Mouse (Mus musculus) intestine, postnatal 0 days (tissue): Measurements from ENCODE around the gene Cdk9. TPM values are rescaled to one million over a fixed set of nuclear protein-coding genes. Genes with fewer than 3 reads are reported as not detected.

Experiments used
- ATAC-seq: fragments of 200-750 bp; cut with Nextera tagmentation; 2 replicates; pipeline ENCODE4 v1.8.0; 2017; ENCODE audit warnings: mild to moderate bottlenecking, moderate TSS enrichment, moderate library complexity
- H3K27ac ChIP-seq: fragments of 300-500 bp; sonication (generic); 2 replicates; pipeline ENCODE4 v1.5.1; 2014; ENCODE audit warnings: mild to moderate bottlenecking, low read depth, low read length, moderate library complexity
- H3K27me3 ChIP-seq: fragments of 300-500 bp; sonication (generic); replicated peaks from 2 replicates; pipeline ENCODE4 v1.6.1; 2014; ENCODE audit warnings: low read length, mixed read lengths; ENCODE audit not compliant: control insufficient read depth, insufficient read depth
- H3K36me3 ChIP-seq: fragments of 300-500 bp; sonication (generic); 2 replicates; pipeline ENCODE4 v1.6.1; 2014; ENCODE audit warnings: mild to moderate bottlenecking, moderate library complexity; ENCODE audit not compliant: control insufficient read depth, insufficient read depth
- H3K4me1 ChIP-seq: fragments of 300-500 bp; sonication (generic); replicated peaks from 2 replicates; pipeline ENCODE4 v1.6.1; 2014; ENCODE audit warnings: antibody characterized with exemption, low read length, mixed read lengths; ENCODE audit not compliant: control insufficient read depth, insufficient read depth
- H3K4me2 ChIP-seq: fragments of 300-500 bp; sonication (generic); replicated peaks from 2 replicates; pipeline ENCODE4 v1.6.1; 2014; ENCODE audit warnings: low read depth, mild to moderate bottlenecking, moderate library complexity
- H3K4me3 ChIP-seq: fragments of 300-500 bp; sonication (generic); 2 replicates; pipeline ENCODE4 v1.5.1; 2014; ENCODE audit warnings: low read depth, low read length
- H3K9ac ChIP-seq: fragments of 300-500 bp; sonication (generic); 2 replicates; pipeline ENCODE4 v1.6.1; 2014; ENCODE audit warnings: mild to moderate bottlenecking, low read depth, low read length
- H3K9me3 ChIP-seq: fragments of 300-500 bp; sonication (generic); 2 replicates; pipeline ENCODE4 v1.6.1; 2016; ENCODE audit warnings: mixed run types; ENCODE audit not compliant: control insufficient read depth
- CTCF ChIP-seq: sonication (generic); IDR thresholded peaks from 2 replicates; pipeline ENCODE4 v1.5.1; 2016; ENCODE audit warnings: low read depth, mild to moderate bottlenecking, control low read depth, antibody characterized with exemption, moderate library complexity
- WGBS: fragments of 180-500 bp; shearing (Covaris S2); extraction: QIAGEN DNeasy Blood & Tissue Kit; methylation state at CpG from one replicate; pipeline ENCODE4 v1.1.7; 2014; 5-methylcytosine and 5-hydroxymethylcytosine counted together
- polyA plus RNA-seq: library from polyadenylated mRNA; unstranded; fragments of >200 nt; fragmentation: Nextera tagmentation; extraction: Ambion mirVana; gene quantifications from 2 replicates; pipeline ENCODE4 v1.2.1, GENCODE M21; 2015

Cdk9 gene
- polyA plus RNA-seq, 1 experiment from 2014 or later = 54.0 TPM

- H3K36me3 ChIP-seq = peaks cover 61% of the 10 kb centered on the region
- no peaks in the 10 kb centered on the region for H3K27me3 ChIP-seq
- no peak for TF ChIP-seq CTCF
- H3K9me3 ChIP-seq = no peaks in the 10 kb centered on the region
- H3K9ac ChIP-seq = no peak overlapping the region
- WGBS = 62% methylated on average over 19 of the region's 19 CpGs
- peaks cover 9% of the 10 kb centered on the region for H3K4me1 ChIP-seq
- 0 out of 2 replicates have a peak overlapping the region, but pooled peaks have one; percentile 9 for H3K4me2 ChIP-seq
- no peak overlapping the region for H3K4me3 ChIP-seq
- ATAC-seq = peak; percentile 70
- no peak overlapping the region; the same call in 1 of the 2 replicates for H3K27ac ChIP-seq
Observed at GRCm38 (mm10) chr2:32680961-32681650, 31.8 kb downstream of the Cdk9 start.

GRCm38 (mm10) chr2:32680051-32680451 is 32.8 kb downstream of the Cdk9 start:
- H3K9ac ChIP-seq = peak overlapping the region; percentile 11; the same call in 1 of the 2 replicates
- H3K36me3 ChIP-seq = peaks cover 51% of the 10 kb centered on the region
- no peak overlapping the region for H3K4me3 ChIP-seq
- H3K4me1 ChIP-seq = peaks cover 9% of the 10 kb centered on the region
- ATAC-seq = peak; percentile 26; the same call in 1 of the 2 replicates
- H3K9me3 ChIP-seq = no peaks in the 10 kb centered on the region
- no peak overlapping the region for H3K4me2 ChIP-seq
- no peaks in the 10 kb centered on the region for H3K27me3 ChIP-seq
- 37% methylated on average over 7 of the region's 7 CpGs for WGBS
- TF ChIP-seq CTCF = no peak
- H3K27ac ChIP-seq = peak overlapping the region; percentile 21; the same call in 1 of the 2 replicates

- ATAC-seq = no peak
- no peak overlapping the region; the same call in 1 of the 2 replicates for H3K27ac ChIP-seq
- H3K4me1 ChIP-seq = peaks cover 9% of the 10 kb centered on the region
- no peak overlapping the region for H3K4me3 ChIP-seq
- no peak overlapping the region for H3K9ac ChIP-seq
- H3K9me3 ChIP-seq = no peaks in the 10 kb centered on the region
- no peak for TF ChIP-seq CTCF
- peaks cover 36% of the 10 kb centered on the region for H3K36me3 ChIP-seq
- 83% methylated on average over 7 of the region's 7 CpGs for WGBS
- no peak overlapping the region for H3K4me2 ChIP-seq
- no peaks in the 10 kb centered on the region for H3K27me3 ChIP-seq
Observed at GRCm38 (mm10) chr2:32677683-32678082, 35.2 kb downstream of the Cdk9 start.

- WGBS = 92% methylated on average over 3 of the region's 3 CpGs
- Histone ChIP-seq H3K4me2 (no peak overlapping the region), H3K9ac (no peak overlapping the region), H3K27me3 (no peaks in the 10 kb centered on the region), H3K27ac (no peak overlapping the region), H3K9me3 (no peaks in the 10 kb centered on the region), H3K36me3 (peaks cover 32% of the 10 kb centered on the region; the same call in 1 of the 2 replicates), H3K4me1 (peaks cover 9% of the 10 kb centered on the region), H3K4me3 (no peak overlapping the region)
- ATAC-seq = no peak
- peak; percentile 50 for TF ChIP-seq CTCF
Observed at GRCm38 (mm10) chr2:32676821-32677220, 36.1 kb downstream of the Cdk9 start.

GRCm38 (mm10) chr2:32673176-32673917 is 39.5 kb downstream of the Cdk9 start:
- Histone ChIP-seq H3K27me3 (no peaks in the 10 kb centered on the region), H3K4me1 (no peaks in the 10 kb centered on the region), H3K36me3 (peaks cover 26% of the 10 kb centered on the region; the same call in 1 of the 2 replicates), H3K9me3 (no peaks in the 10 kb centered on the region), H3K27ac (peak overlapping the region; percentile 87), H3K4me2 (peak overlapping the region; percentile 40), H3K9ac (no peak overlapping the region), H3K4me3 (no peak overlapping the region)
- peak; percentile 93 for ATAC-seq
- no peak for TF ChIP-seq CTCF
- 41% methylated on average over 16 of the region's 16 CpGs for WGBS

- Histone ChIP-seq H3K4me2 (peak overlapping the region; percentile 40; the same call in 1 of the 2 replicates), H3K4me3 (no peak overlapping the region), H3K4me1 (no peaks in the 10 kb centered on the region), H3K9ac (no peak overlapping the region), H3K27ac (peak overlapping the region; percentile 87), H3K36me3 (peaks cover 26% of the 10 kb centered on the region; the same call in 1 of the 2 replicates), H3K9me3 (no peaks in the 10 kb centered on the region), H3K27me3 (no peaks in the 10 kb centered on the region)
- TF ChIP-seq CTCF = peak; percentile 43
- WGBS = 58% methylated on average over 9 of the region's 9 CpGs
- ATAC-seq = no peak
Observed at GRCm38 (mm10) chr2:32671907-32672595, 40.8 kb downstream of the Cdk9 start.
